Mouse (Mus musculus): Measurements from ENCODE around the gene Zfp784. TPM values are rescaled to one million over a fixed set of nuclear protein-coding genes. Genes with fewer than 3 reads are reported as not detected.
"Not testable (repeated sequence)": the region's sequence is repeated elsewhere in the genome, so short reads cannot be mapped to it uniquely, and the experiment has no call there.

Gene Zfp784
- total and polyA plus RNA-seq, 2 experiments from 2014 or later, result 8.0 to 8.3 TPM

DNA sequence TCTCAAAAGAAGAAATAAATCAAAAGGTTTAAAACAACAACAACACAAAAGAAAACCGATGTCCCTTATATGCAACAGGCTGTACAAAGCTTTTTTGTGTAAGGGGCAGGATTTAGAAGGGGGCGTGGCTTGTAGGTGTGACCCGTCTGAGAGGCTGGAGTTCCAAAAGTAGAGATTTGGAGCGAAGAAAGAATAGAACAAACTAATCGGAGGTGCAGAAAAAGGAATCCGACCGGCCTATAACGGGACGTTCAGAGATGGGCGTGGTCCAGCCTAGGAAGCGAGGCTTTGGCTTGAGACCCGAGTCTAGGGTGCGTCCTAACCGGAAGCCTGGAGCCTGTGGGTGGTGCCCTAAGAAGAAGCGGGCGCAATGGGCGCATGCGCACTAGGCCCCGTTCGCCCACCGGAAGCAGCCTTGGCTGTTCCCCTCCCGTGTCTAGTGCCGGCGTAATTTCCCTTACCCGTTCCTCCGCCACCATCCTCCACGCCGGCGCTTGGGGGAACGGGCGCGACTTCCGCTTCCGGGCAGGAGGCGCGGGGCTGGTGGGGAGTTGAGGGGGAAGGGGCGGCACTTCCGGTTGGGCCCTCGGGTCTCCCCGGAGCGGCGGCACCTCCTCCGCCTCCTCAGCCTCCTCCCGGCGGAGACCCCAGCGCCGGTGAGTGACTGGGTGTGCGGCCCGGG is 18.1 kb downstream of the Zfp784 start, which contains the start of the genes Zfp865 and Ccdc106:
Gene Zfp865 (plus strand): TSS at position 377 of the 682 bp plus-strand sequence.
Gene Ccdc106 (plus strand): TSS at position 554 of the 682 bp plus-strand sequence.
- peak; percentile 90 for ATAC-seq (ENCODE audit: insufficient read depth, low read depth)
- H3K4me1 ChIP-seq (ENCODE audit: control insufficient read depth, insufficient read depth), result peaks cover 18% of the 10 kb centered on the region

GRCm38 (mm10) chr7:5019576-5019975 is 18.7 kb downstream of the Zfp784 start:
- Histone ChIP-seq H3K4me2 (ENCODE audit: low read depth, low read length) (peak overlapping the region; percentile 91), H3K4me3 (ENCODE audit: low read depth, low read length) (peak overlapping the region; percentile 98), H3K4me1 (ENCODE audit: control insufficient read depth, insufficient read depth) (peaks cover 18% of the 10 kb centered on the region), H3K9ac (replicated peaks; ENCODE audit: low read depth, low read length) (peak overlapping the region; percentile 22; the same call in 1 of the 2 replicates), H3K36me3 (replicated peaks; ENCODE audit: control insufficient read depth, insufficient read depth, low read length) (peaks cover 25% of the 10 kb centered on the region), H3K27ac (ENCODE audit: low read depth) (peak overlapping the region; percentile 97)
- H3K9me3 ChIP-seq (replicated peaks; ENCODE audit: control insufficient read depth, low read length); ATAC-seq (ENCODE audit: insufficient read depth, low read depth); H3K27me3 ChIP-seq (ENCODE audit: control insufficient read depth, insufficient read depth, low read length); DNase-seq (ENCODE audit: low spot score): not testable (repeated sequence)
- WGBS, result 33% methylated on average over 8 of the region's 8 CpGs

More for the DNA sequence above, 18.1 kb downstream of the Zfp784 start, which contains the start of the genes Zfp865 and Ccdc106:
- under 1% methylated on average over 40 of the region's 49 CpGs for WGBS
- peak within 1 kb of the TSS; percentile 91 for H3K4me2 ChIP-seq (ENCODE audit: low read depth, low read length)
- TF ChIP-seq EP300 (IDR thresholded peaks at IDR 0.05; ENCODE audit: low read depth) (peak; percentile 36; the same call in 1 of the 2 replicates), CTCF (IDR thresholded peaks at IDR 0.05; ENCODE audit: low read depth) (no peak)
- peak; percentile 98 for DNase-seq (ENCODE audit: low spot score)
- peak within 1 kb of the TSS; percentile 97 for H3K9ac ChIP-seq (replicated peaks; ENCODE audit: low read depth, low read length)
- peak within 1 kb of the TSS; percentile 98 for H3K4me3 ChIP-seq (ENCODE audit: low read depth, low read length)
- no peaks in the 10 kb centered on the region for H3K27me3 ChIP-seq (ENCODE audit: control insufficient read depth, insufficient read depth, low read length)
- H3K27ac ChIP-seq (ENCODE audit: low read depth), result peak within 1 kb of the TSS; percentile 97
- H3K36me3 ChIP-seq (replicated peaks; ENCODE audit: control insufficient read depth, insufficient read depth, low read length), result peaks cover 29% of the 10 kb centered on the region
- no peaks in the 10 kb centered on the region for H3K9me3 ChIP-seq (replicated peaks; ENCODE audit: control insufficient read depth, low read length)

- Histone ChIP-seq H3K4me3 (ENCODE audit: low read depth, low read length) (no peak overlapping the region), H3K9ac (replicated peaks; ENCODE audit: low read depth, low read length) (no peak overlapping the region), H3K4me1 (ENCODE audit: control insufficient read depth, insufficient read depth) (peaks cover 22% of the 10 kb centered on the region), H3K9me3 (replicated peaks; ENCODE audit: control insufficient read depth, low read length) (no peaks in the 10 kb centered on the region), H3K4me2 (ENCODE audit: low read depth, low read length) (no peak overlapping the region), H3K27ac (ENCODE audit: low read depth) (no peak overlapping the region), H3K27me3 (ENCODE audit: control insufficient read depth, insufficient read depth, low read length) (no peaks in the 10 kb centered on the region), H3K36me3 (replicated peaks; ENCODE audit: control insufficient read depth, insufficient read depth, low read length) (peaks cover 9% of the 10 kb centered on the region)
- no peak for TF ChIP-seq CTCF (IDR thresholded peaks at IDR 0.05; ENCODE audit: low read depth)
- no peak for TF ChIP-seq EP300 (IDR thresholded peaks at IDR 0.05; ENCODE audit: low read depth)
- ATAC-seq (ENCODE audit: insufficient read depth, low read depth) (no peak), DNase-seq (ENCODE audit: low spot score) (no peak)
- 97% methylated on average over 21 of the region's 21 CpGs for WGBS
Measured at GRCm38 (mm10) chr7:5017931-5018330, 20.3 kb downstream of the Zfp784 start.

DNA sequence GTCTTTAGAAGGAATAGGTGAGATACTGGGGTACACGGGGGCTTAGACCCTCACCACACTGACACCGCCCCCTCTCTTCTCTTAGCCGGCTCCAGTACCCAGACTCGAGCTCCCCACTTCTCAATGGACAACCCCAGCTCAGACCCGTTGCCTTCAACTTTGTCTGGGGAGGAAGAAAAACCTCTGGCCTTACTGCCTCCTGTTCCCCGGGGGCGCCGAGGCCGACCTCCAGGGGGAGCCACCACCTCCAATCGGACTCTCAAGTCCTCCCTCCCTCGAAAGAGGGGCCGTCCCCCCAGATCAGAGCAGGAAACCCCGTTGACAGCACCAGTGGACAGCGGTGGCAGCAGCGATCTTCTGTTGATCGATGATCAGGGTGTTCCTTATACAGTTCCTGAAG is 20.9 kb downstream of the Zfp784 start:
- Histone ChIP-seq H3K9ac (replicated peaks; ENCODE audit: low read depth, low read length) (no peak overlapping the region), H3K36me3 (replicated peaks; ENCODE audit: control insufficient read depth, insufficient read depth, low read length) (peaks cover 10% of the 10 kb centered on the region), H3K4me1 (ENCODE audit: control insufficient read depth, insufficient read depth) (peaks cover 22% of the 10 kb centered on the region), H3K9me3 (replicated peaks; ENCODE audit: control insufficient read depth, low read length) (no peaks in the 10 kb centered on the region), H3K27ac (ENCODE audit: low read depth) (no peak overlapping the region), H3K27me3 (ENCODE audit: control insufficient read depth, insufficient read depth, low read length) (no peaks in the 10 kb centered on the region), H3K4me2 (ENCODE audit: low read depth, low read length) (no peak overlapping the region), H3K4me3 (ENCODE audit: low read depth, low read length) (no peak overlapping the region)
- 0 out of 2 replicates have a peak, but pooled peaks have one; percentile 6 for TF ChIP-seq CTCF (IDR thresholded peaks at IDR 0.05; ENCODE audit: low read depth)
- no peak for TF ChIP-seq EP300 (IDR thresholded peaks at IDR 0.05; ENCODE audit: low read depth)
- 94% methylated on average over 16 of the region's 16 CpGs for WGBS
- DNase-seq (ENCODE audit: low spot score), result no peak
- ATAC-seq (ENCODE audit: insufficient read depth, low read depth), result no peak

GRCm38 (mm10) chr7:5016920-5017319 is 21.3 kb downstream of the Zfp784 start:
- no peak for ATAC-seq (ENCODE audit: insufficient read depth, low read depth)
- WGBS, result 98% methylated on average over 2 of the region's 2 CpGs

More at GRCm38 (mm10) chr7:5016920-5017319, 21.3 kb downstream of the Zfp784 start:
- no peak overlapping the region for H3K27ac ChIP-seq (ENCODE audit: low read depth)
- H3K9me3 ChIP-seq (replicated peaks; ENCODE audit: control insufficient read depth, low read length), result no peaks in the 10 kb centered on the region
- TF ChIP-seq EP300 (IDR thresholded peaks at IDR 0.05; ENCODE audit: low read depth) (no peak), CTCF (IDR thresholded peaks at IDR 0.05; ENCODE audit: low read depth) (no peak)
- peaks cover 22% of the 10 kb centered on the region for H3K4me1 ChIP-seq (ENCODE audit: control insufficient read depth, insufficient read depth)
- no peak overlapping the region for H3K9ac ChIP-seq (replicated peaks; ENCODE audit: low read depth, low read length)
- no peak overlapping the region for H3K4me3 ChIP-seq (ENCODE audit: low read depth, low read length)
- H3K36me3 ChIP-seq (replicated peaks; ENCODE audit: control insufficient read depth, insufficient read depth, low read length), result peaks cover 9% of the 10 kb centered on the region
- DNase-seq (ENCODE audit: low spot score), result no peak
- H3K4me2 ChIP-seq (ENCODE audit: low read depth, low read length), result no peak overlapping the region
- H3K27me3 ChIP-seq (ENCODE audit: control insufficient read depth, insufficient read depth, low read length), result no peaks in the 10 kb centered on the region

Measured in heart, postnatal 0 days (tissue).